Mouse (Mus musculus) lung, postnatal 0 days (tissue): ENCODE results near the gene Gm49361.

Experiments
- CTCF ChIP-seq: IDR thresholded peaks from 2 replicates; pipeline ENCODE4 v1.5.1; 2016; ENCODE audit warnings: antibody characterized with exemption, mild to moderate bottlenecking
- EP300 ChIP-seq: IDR thresholded peaks from 2 replicates; pipeline ENCODE4 v1.6.1; 2016; ENCODE audit warnings: antibody characterized with exemption, mild to moderate bottlenecking, control low read depth

GRCm38 (mm10) chr14:57718245-57718644 is 27.7 kb downstream of the Gm49361 start:
- no peak for TF ChIP-seq CTCF
- TF ChIP-seq EP300 = no peak
